Mouse (Mus musculus) G1E (cell line): ENCODE measurements around the gene Zfp423.

ENCODE experiments used
- CTCF ChIP-seq: IDR thresholded peaks from 2 replicates; pipeline ENCODE4 v1.5.1; 2012; ENCODE audit warnings: low read depth, low read length, inconsistent platforms, mixed read lengths
- GATA1 ChIP-seq: IDR thresholded peaks from 2 replicates; pipeline ENCODE4 v1.6.1; 2012; ENCODE audit warnings: borderline replicate concordance, low read length, inconsistent platforms, mixed read lengths
- POLR2AphosphoS5 ChIP-seq: IDR thresholded peaks from 2 replicates; pipeline ENCODE4 v1.6.1; 2012; ENCODE audit warnings: low read depth, low read length, inconsistent platforms; ENCODE audit not compliant: insufficient replicate concordance
- TAL1 ChIP-seq: conservative IDR thresholded peaks from 2 replicates; pipeline ENCODE4 v1.6.1; 2012; ENCODE audit warnings: low read depth, low read length, inconsistent platforms, mixed read lengths

- TF ChIP-seq TAL1 (no peak), GATA1 (no peak), CTCF (no peak), POLR2AphosphoS5 (no peak)
These were observed 287.2 kb downstream of the Zfp423 start for GRCm38 (mm10) chr8:87672214-87672613.
